Mouse (Mus musculus) retina, embryonic 14.5 days (tissue): ENCODE data around the gene Cyth1.

Source experiments
- DNase-seq: peaks from one replicate; pipeline ENCODE4 v3.0.0-alpha.2; 2015; ENCODE audit warnings: low spot score

The Cyth1 gene

DNA sequence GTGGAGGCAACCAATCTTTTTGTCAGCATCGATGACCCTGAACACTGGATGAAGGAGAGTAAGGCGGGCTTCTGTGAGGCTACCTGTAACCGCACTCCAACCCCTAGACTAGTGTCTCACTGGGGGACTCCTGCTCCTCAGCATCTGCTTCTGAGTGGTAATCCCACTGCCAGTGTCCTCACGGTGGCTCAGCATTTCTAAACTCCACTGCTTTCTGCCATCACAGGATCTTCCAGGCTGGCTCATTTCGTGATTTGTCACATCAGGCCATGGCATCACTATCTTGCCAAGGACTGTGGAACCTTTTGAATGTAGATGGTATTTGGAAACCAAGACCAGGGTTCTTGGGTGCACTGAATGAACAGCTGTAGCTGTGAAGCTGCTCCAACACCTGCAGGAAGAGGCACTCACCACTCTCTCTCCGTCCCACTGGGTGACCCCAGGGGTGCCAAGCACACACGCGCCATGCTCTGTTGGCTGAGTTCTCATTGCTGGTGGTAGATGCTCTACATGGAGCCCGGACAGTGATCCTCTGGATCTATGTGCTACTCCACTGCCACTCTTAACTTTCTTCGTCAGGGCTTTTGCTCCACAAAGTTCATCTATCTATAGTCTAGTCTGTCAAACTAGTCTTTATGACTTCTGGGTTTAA lies 24.9 kb downstream of the Cyth1 start:
- DNase-seq, result no peak

DNA sequence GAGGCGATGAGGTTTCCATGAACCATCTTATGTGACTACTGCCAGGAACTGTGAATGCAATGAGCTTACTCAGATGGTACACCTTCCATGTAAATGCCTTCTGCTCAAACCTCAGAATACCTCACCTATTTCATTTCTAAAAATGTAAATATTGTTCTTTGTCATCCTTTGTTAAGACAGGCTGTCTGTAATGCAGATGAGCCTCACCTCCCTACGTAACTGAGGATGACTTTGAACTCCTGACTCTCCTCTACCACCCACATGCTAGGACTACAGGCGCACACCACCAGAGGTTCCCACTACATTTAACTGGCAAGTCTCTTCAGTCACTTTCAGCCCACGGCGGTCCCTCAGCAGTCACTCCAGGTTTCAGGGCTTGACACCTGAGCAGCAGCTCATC lies 25.5 kb downstream of the Cyth1 start:
- DNase-seq, result no peak

DNA sequence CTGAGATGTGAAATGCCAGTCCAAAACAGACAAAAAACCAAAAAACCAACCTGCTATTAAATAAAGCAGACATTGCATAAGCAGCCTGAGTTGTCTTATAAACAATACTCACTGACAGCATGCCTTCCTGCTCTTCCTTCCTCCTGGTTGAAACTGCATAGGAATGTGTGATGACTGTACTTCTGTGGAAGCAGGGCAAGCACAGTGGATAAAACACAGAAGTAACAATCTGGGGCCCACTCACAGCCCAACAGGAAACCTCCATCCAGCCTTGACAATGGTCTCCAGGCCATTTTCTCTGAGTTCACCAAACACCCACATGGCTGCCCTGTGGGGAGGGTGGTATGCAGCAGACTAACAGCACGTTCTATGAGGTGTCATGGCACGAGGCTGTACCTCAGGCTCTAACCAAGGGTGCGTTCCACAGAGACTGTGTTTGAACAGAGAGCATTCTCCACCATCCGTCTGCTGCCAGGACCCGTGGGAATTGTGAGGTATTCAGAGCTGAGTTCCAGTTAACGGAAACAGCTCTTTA lies 26.0 kb downstream of the Cyth1 start:
- DNase-seq, result no peak

DNA sequence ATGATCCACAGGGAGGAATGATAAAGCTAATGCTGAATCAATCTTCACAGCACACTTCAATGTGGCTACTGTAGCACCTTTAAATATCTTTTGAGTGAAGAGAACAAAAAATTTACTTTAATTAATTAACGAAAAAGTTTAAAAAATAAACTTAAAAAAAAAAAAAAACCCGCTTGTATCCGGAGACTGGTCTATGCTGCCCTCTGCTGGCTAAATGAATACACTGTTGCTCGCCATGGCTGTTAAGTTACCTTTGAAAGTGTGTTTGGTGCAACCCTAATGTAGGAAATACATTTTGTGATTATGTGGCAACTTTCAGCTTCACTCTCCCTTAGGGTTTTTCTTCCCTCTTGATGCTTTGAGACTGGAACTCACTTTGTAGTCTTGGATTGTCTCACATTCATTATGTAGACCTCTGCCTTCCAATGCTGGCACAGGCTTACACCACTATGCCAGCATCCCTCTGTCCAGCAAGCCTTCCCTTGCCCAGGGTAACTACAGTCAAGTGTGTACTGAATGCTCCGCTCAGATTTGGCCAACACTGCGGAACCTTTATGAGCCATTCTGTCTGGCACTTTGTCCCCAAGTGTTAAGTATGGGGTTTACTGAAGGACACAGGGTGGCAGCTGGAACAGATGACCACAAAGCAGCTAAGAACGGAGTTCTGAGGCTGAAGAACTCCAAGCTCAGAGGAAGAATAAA lies 27.7 kb downstream of the Cyth1 start:
- DNase-seq, result peak; percentile 79

DNA sequence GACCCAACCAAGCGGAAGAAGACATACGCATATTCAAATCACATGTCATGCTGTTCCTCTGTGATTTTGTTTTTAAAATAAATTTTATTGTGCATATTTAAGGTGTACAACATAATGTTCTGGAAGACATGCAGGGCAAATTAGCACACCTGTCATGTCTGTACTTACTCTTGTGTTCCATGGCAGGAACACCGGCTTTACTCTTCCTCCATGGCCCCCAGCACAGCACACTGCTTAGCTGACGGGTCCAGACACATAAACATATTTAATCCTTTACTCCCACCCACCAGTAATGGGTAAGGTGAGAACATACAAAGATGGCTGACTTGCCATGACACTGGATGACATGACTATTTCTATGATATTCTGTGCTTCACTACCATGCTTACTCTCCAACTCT lies 29.3 kb downstream of the Cyth1 start:
- no peak for DNase-seq

DNA sequence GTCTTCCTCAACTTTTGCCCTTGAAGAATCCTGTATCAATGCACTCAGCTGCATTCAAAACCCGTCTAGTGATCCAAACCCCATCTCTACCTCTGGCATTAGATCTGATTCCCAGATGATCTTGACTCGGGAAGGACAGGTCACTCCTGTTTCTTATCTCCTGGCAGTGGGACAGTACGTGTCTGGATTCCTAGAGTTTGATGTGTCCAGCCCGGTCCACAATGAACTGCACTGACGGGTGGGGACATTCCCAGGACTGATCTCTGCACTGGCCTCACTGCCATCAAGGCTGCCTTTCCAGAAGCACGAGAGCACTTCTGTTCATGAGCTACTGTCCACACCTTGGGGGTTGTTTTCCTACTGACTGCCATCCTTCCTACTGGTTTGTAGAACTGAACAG lies 31.9 kb downstream of the Cyth1 start:
- no peak for DNase-seq

DNA sequence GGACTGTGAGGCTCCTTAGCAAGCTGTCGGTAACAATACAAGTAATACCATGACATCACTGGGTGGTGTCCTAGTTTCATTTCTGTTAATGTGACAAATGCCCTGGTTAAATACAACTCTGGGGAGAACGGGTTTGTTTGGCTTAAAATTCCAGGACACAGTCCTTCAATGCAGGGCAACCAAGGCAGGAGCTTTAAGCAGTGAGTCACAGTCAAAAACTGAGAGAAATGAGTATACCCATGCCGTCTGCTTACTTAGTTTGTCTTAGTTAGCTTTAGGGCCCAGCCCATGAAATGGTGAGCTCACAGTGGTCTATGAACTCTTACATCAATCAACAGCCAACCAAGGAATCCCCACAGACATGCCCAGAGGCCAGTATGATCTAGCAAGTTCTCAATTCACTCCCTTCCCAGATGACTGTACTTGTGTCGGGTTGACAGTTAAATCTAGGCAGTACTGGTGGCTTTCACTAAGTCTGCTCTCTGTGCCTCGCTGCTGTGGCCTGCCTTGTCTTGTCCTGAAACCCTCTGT lies 32.4 kb downstream of the Cyth1 start:
- no peak for DNase-seq

DNA sequence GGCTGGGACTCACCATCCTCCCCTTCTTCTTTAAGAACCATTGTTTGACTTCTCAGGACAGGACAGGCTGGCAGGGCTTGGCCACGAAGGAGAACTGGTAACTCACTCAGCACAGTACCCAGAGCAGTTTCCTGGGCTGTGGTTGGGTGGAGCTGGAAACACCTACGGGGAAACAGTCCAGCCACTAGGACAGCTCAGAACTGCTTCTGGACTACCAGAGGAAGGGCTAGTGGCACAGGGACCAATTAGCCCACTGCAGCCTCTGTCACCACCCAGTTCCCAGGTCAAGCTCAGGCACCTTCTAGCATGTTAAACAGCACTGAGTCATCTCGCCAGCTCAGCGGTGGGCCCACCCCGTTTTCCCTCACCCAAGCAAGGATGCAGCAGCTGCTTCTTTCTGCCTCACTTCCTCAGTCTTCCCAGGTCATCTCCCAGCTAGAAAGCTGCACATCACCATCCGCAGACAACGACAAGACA lies 35.7 kb downstream of the Cyth1 start:
- no peak for DNase-seq

DNA sequence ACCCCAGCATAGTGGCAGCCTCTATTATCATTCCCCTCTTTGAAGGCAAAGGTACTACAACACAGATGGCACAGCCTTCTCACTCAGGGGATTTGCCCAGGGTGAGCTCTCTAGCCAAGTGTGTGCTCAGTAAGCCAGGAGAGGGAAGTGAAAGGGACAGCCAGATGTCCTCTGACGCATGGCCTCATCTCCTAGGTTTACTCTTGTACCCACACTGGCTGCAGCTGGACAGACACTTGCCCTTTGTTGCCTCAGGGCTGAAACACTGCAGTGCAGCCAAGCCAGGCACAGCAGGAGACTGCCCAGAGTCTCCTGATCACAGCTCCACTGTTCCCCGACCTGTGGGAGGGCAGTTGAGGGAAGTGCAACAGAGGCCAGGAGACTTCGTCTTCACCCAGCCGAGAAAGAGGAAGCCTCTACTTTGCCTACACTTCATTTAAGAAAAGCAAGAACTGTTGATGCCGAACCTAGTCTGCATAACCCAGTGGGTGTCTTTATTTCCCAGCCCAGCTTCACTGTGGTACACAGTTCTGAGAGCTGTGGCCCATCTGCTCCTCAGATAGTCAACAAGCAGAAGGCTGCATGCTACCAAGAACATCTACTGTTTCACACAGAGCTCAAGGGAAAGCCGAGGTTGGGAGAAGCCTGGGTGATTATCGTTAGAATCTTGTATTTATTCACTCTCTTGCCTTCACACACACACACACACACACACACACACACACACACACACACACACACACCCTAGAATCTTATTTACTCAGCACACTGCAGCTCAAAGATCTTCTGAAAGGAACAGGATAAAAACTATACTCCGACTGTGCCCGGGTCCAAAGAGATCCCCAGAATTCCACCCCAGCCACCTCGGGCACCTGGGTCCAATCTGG lies 36.4 kb downstream of the Cyth1 start:
- DNase-seq, result no peak

DNA sequence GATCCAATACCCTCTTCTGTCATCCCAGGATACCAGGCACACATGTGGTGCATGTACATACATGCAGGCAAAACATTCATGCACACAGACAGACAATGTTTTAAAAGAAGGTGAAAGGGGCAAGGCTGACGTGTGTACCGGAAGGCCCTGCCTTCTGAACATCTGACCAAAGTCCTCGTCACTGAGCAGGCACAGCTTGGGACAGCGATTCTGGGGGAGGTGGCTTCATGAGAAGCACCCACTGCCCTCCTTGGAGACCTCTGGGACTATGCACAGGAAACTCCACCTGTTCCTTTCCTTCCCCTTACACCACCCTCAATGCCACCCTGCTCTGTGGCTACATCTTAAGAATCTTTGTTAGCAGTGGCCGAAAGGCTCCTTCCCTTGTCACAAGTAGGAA lies 37.4 kb downstream of the Cyth1 start:
- DNase-seq, result no peak

DNA sequence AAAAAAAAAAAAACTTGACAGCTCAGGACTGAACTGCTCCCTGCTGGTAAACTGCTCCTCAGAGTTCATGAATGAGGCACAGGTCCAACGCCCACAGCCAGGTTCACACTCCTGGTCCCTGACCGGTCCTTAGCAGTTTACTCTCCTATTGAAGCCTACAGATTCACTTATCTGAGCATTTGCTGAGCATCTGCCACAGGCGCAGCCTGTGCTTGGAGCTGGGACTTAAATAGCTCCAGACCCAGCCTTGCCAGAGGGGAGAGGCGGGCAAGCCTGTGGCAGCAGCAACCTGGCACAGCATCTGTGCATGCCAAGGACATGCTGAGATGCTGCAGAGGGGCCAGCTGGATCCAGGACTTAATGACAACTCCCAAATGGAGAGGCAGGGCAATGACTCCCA lies 38.3 kb downstream of the Cyth1 start:
- no peak for DNase-seq

DNA sequence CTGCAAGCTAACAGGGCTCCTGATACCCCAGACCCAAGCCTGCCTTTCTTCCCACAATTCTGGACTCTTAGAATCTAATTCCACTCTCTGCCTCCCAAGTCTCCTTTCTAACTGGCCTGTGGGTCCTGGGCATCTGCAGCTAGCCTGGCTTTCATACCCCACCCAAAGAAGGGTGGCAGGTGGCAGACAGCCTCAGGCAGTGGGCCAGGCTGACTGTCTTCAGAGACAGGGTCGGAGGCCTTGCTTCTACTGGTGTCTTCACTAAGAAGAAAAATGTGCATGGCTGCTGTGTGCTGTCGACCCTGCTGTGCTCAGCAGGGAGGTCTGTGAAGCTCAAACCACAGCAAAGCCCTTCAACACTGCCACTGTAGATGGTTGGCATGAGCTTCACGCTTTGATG lies 39.0 kb downstream of the Cyth1 start:
- no peak for DNase-seq

DNA sequence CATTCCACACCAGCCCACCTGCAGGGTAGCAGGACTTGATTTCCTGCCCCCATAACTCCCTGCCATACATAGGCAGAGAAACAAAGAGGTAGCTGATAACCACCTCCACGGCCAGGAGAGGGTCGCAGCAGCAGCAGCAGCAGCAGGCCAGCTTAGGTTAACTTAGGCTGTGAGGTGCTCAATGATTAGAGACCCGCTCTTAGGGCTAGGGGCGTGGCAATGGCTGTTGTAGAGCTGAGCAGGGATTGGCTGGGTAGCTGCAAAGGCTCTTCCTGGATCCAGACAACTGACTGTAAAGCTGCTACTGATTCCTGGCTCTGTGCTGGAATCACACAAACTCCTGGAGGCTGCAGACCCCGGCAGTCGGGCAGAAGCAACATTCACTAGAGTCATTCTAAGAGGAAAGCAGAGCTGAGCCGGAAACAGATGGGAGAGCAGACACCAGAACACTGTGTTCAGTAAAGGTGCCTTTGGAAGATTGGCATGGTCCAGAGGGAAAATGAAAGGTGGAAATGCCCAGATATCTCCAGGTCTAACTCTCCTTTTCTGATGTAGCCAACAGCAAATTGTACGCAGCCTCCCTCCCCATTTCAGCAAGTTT lies 39.6 kb downstream of the Cyth1 start:
- DNase-seq, result no peak

DNA sequence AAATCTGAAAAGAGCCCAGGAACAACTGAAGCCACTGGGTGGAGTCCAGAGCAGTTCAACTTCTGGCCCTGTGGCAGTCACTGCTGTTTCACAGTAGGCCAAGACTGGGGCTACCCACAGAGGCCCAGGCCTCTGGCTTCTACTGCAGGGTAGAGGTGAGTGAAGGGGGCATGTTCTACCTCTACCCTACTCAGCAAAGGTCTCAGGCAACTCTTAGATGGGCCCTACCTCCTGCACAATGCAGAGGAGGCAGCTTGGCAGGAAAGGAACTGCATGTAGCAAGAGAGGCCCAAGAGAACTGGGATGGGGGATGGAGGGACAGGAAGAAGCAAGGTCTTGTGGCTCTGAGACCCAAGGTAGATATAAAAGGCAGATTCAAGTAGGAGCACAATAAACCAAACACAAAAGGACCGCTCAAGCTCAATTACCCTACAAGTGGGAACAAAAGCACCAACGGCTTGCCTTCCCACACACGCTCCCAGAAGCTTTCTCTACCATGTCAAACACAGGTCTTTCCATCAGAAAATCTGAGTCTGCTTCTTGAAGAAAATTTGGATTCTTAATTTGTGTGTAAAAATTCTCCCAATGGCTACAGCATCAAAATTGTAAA lies 40.9 kb downstream of the Cyth1 start:
- no peak for DNase-seq

DNA sequence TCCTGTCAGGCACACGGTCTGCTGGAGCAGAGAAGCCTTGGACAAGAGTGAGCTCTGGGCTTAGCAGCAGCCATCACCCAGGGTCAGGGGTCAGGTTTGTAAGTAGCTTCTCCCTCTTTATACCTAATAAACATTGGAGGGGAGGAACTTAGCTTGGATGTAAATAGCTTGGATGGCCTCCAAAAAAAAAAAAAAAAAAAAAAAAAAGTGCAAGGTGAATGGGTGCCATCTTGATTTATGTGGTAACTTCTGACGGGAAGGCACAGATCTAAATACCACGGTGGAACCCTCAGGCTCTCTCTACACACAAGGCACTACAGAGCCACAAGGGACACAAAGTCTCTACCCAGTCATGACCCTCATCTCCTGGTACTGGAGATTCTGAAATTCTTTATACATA lies 42.1 kb downstream of the Cyth1 start:
- no peak for DNase-seq

DNA sequence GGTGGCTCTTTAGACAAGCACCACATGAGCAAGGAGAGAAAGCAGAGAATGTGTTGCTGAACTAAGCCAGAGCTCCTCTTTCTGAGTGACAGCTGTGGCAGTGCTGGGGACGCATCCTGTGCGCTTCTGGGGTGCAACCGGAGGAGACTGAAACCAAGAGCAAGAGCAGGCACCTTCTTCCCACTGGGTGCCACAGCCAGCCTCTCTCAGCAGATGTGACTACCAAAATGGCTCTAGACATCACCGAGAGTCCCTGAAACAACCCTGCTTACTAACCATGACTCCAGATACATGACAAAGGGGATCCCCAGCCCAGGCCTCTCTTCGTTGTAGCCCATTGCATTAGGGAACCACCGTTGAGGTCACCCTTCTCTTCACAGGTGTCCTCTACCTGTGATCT lies 44.9 kb downstream of the Cyth1 start:
- no peak for DNase-seq

DNA sequence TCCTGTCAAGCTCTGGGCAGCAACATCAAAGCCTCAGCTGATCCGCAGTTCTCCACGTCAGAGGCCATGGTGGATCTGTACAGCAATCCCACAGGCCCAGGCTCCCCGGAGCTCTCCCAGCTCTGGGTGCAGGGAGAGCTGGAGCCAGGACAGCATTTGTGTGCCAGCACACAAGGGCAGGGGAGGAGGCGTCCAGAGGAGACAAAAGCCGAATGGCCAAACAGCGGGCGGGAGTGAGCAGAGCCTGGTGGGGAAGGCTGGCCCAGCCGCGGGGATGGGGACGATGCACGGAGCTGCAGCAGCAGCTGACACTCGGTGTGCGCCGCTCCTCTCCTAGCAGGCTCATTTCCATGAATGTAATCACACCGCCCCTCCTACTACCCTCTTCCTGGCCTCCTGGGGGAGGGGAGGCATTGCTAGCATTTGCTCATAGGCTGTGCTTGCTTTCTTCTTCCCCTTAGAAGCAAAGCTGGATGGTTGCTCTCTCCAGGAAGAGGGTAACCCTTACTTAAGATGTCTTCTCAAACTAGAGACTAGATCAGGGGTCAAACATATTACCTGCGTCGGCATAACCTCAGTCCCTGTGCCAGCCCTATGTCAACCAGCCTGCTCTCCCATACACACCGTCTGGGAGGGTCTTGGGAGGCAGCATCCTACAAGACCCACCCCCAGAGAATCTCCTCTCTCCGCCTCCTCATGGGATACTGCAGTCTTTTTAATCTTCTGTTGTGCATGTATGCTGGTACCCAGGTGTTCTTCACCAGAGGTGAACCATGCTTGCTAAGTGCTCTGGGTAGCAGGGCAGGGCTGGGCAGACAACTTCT lies 45.8 kb downstream of the Cyth1 start:
- DNase-seq, result peak; percentile 74

DNA sequence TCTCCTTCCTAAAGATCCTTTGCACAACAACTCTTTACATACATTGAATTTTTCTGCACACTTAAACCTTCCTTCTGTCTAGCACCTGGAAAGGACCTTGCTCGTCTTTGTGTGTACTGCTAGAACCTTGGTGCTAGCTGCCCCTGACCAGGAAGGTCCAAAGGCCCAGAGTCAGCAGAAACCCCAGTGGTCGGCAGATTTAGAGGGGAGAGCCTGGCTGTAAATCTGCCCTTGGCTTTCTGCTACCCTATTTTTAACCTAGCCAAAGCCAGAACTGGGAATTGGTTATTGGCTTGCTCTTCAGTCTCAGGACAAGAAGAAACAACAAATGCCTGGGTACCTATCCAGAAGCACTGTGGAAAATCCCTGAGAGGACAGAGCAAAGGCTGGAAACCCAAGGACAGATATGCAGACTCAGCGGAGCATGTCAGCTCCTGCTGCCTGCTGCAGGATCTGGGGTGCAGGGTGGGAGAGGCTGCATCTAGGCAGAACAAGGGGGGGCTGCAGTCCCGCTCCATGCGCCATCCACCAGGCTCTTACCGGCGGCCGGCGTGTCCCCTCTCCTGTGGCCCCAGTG lies 46.5 kb downstream of the Cyth1 start:
- no peak for DNase-seq

DNA sequence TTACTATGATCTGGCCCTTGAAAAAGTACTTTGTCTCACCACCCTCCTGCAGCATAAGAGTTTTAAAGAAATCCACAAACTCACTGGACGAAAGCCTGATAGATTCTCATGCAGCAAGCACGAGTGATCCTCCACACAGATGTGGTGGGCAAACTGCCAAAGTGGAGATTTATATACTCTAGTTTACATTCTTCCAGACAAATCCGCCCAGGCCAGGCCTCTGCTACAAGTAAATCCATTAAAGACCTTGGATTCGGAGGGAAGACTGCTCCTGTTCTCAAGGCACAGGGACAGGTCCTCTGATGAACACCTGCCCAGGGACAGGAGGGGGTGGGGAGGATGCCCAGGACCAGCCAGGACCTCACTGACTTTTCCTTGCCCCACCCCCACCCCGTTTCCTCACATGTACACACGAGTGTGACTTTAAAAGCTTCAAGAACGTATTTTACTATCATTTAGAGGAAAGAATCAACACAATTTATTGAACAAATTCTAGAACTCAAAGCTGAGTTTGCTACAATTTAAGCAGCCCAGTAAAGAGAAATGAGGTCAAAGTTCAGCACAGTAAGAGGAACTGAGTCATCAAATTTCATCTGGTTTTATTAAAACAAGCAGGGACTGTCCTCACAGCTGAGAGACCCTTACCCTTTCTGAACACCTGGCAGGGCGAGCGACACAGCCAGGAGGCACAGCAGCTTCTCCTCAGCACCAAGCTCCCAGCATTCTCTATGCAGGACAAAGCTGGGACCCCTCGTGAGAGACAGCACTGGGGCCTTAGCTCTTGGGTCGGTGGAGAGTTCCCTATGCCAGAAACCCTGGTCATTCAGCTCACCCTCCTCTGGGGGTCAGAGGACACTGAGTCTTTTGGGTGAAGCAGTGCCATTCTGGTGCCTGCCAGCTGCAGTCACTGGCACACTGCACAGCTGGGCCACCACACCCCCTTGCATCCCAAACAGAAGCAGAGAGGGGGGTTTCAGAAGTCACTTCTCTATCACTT lies 47.3 kb downstream of the Cyth1 start:
- no peak for DNase-seq
